ENCODE assay signal across 11 mouse cellular contexts in the genomic region with DNA sequence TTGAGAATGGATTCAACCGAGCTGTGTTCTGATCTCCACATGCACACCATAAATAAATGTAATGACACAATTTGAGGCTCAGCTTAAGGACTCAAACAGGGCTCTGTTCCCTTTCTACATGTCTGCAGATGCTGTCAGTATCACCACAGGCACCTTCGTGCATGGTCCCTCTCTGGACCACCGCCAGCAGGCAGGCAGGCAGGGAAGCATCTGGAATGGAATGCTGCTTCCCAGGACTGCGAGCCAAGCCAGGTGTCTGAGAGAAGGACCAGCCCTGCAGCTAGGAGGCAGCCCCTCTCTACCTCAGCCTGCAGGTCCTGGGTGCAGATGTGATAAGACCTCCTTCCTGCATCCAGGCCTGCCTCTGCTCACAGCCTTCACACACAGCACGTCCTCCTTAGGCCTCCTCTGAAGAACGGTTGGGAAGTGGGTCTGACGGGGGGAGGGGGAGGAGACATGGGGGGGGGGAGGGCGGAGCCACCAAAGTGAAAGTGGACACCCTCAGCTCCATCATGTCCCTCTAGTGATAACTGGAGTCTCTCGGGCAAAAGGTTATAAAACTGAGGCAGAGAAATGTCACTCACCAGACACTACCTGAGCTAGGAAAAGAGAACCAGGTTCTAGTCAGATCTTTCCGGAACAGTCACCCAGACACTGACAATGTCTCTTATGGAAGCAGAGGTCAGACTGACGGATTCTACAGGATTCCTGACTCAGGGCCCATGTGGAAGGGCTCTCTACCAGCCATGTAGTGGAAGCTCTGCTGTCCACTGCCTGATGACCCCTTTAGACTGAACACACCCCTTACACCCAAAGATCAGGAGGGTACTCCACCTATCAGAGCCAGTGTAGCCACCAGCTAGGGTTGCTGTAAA. TPM values are rescaled to one million over a fixed set of nuclear protein-coding genes. Genes with fewer than 3 reads are reported as not detected.
A peak's percentile ranks its signal among the peaks of the same experiment; 100 is the strongest.
DNase-seq lines count a peak whose midpoint lies in the region; ATAC-seq and TF ChIP-seq lines count a peak whose summit lies in the region.
"Had no signal": no experiment of that assay in that cellular context is flagged by ENCODE, and none has a peak within 500 bp of the region (broad histone marks: within the 10 kb centered on the region; RNA-seq: fewer than 3 reads in every experiment).

No protein-coding gene starts in this region.

- H3K36me3 ChIP-seq in heart, embryonic 12.5 days = no peaks in the 10 kb centered on the region
- H3K36me3 ChIP-seq in CH12.LX (replicated peaks in 1 of 2; ENCODE audit: control insufficient read depth in 1 of 2, insufficient read depth in 1 of 2, low read length in 1 of 2) = peaks cover 9 to 52% of the 10 kb centered on the region in 2 experiments
- no peaks in the 10 kb centered on the region for H3K36me3 ChIP-seq in liver, embryonic 13.5 days
- H3K36me3 ChIP-seq: lung, embryonic 15.5 days had no signal

- H3K27me3 ChIP-seq in heart, embryonic 12.5 days (replicated peaks) = no peaks in the 10 kb centered on the region
- H3K27me3 ChIP-seq in CH12.LX (replicated peaks) = no peaks in the 10 kb centered on the region
- H3K27me3 ChIP-seq in liver, embryonic 13.5 days = no peaks in the 10 kb centered on the region
- H3K27me3 ChIP-seq: lung, embryonic 15.5 days had no signal

- H3K4me2 ChIP-seq in heart, embryonic 12.5 days = peak overlapping the region; percentile 39
- peak overlapping the region; percentile 81 for H3K4me2 ChIP-seq in CH12.LX (ENCODE audit: insufficient read depth, low read depth, poor library complexity, severe bottlenecking)
- no peak overlapping the region for H3K4me2 ChIP-seq in liver, embryonic 13.5 days
- H3K4me2 ChIP-seq: hindbrain, embryonic 14.5 days; lung, embryonic 15.5 days had no signal

- intact Hi-C loops in left cerebral cortex, postnatal 4 days (cut with DNase I) = no loop called here

- dilution Hi-C loops in CH12.LX (cut with MboI; ENCODE audit: extremely low pct_ligation_motif_present, extremely low pct_unique_long_range_greater_than_20kb, low sequenced_read_pairs) = no loop called here

- TF ChIP-seq POLR2A in CH12.LX (IDR thresholded peaks at IDR 0.05; ENCODE audit: low read depth, low read length) = no peak

- DNase-seq in heart, adult 18-20 months = no peak
- DNase-seq in CH12.LX (ENCODE audit: extremely low read depth) = no peak
- peak; percentile 44 for DNase-seq in forelimb bud, embryonic 11.5 days (ENCODE audit: low read depth, low spot score)
- DNase-seq in liver, embryonic 13.5 days = no peak
- DNase-seq in ovary, postnatal 36 days (ENCODE audit: low spot score) = no peak
- DNase-seq in left cerebral cortex, postnatal 4 days = no peak
- DNase-seq in thymus, postnatal 36 days = no peak
- DNase-seq: cerebellum, adult 8-10 months had no signal

- H3K27ac ChIP-seq in heart, embryonic 12.5 days (ENCODE audit: poor library complexity, severe bottlenecking) = peak overlapping the region; percentile 69
- peak overlapping the region; percentile 76 for H3K27ac ChIP-seq in CH12.LX (ENCODE audit: insufficient read depth, low read depth)
- H3K27ac ChIP-seq in liver, embryonic 13.5 days = no peak overlapping the region
- H3K27ac ChIP-seq: hindbrain, embryonic 14.5 days; lung, embryonic 15.5 days had no signal

- ATAC-seq in heart, embryonic 12.5 days (ENCODE audit: insufficient number of reproducible peaks, low FRiP score) = peak; percentile 49
- ATAC-seq in liver, embryonic 13.5 days (ENCODE audit: low read depth) = no peak

- H3K79me2 ChIP-seq in CH12.LX (replicated peaks; ENCODE audit: control insufficient read depth, extremely low read depth, insufficient read depth, poor library complexity, severe bottlenecking) = peaks cover 98% of the 10 kb centered on the region

- no peak for TF ChIP-seq RAD21 in CH12.LX (IDR thresholded peaks at IDR 0.05; ENCODE audit: low read depth, low read length)

- H3K4me3 ChIP-seq in heart, embryonic 12.5 days = no peak overlapping the region
- H3K4me3 ChIP-seq in CH12.LX (replicated peaks in 1 of 3; ENCODE audit: low read depth in 2 of 3, low read length in 2 of 3, poor library complexity in 1 of 3) = peak overlapping the region; percentile 29 to 86 (median 31)
- no peak overlapping the region for H3K4me3 ChIP-seq in liver, embryonic 13.5 days (replicated peaks)
- H3K4me3 ChIP-seq: lung, embryonic 15.5 days had no signal

- WGBS in heart, embryonic 12.5 days = 19% methylated on average over 11 of the region's 11 CpGs
- 30% methylated on average over 11 of the region's 11 CpGs for WGBS in liver, embryonic 13.5 days (ENCODE audit: insufficient replicate concordance)

- 0 out of 2 replicates have a peak overlapping the region, but pooled peaks have one; percentile 4 for H3K9ac ChIP-seq in heart, embryonic 12.5 days
- H3K9ac ChIP-seq in CH12.LX (ENCODE audit: insufficient read depth, low read depth) = peak overlapping the region; percentile 91
- H3K9ac ChIP-seq in liver, embryonic 13.5 days = 0 out of 2 replicates have a peak overlapping the region, but pooled peaks have one; percentile 22
- H3K9ac ChIP-seq: hindbrain, embryonic 14.5 days; lung, embryonic 15.5 days had no signal

- no peaks in the 10 kb centered on the region for H3K9me3 ChIP-seq in heart, embryonic 12.5 days (replicated peaks)
- peaks cover 8% of the 10 kb centered on the region for H3K9me3 ChIP-seq in CH12.LX (replicated peaks; ENCODE audit: low read length)
- no peaks in the 10 kb centered on the region for H3K9me3 ChIP-seq in liver, embryonic 13.5 days (replicated peaks)
- H3K9me3 ChIP-seq: lung, embryonic 15.5 days had no signal

- peaks cover 63% of the 10 kb centered on the region for H3K4me1 ChIP-seq in heart, embryonic 12.5 days (replicated peaks)
- H3K4me1 ChIP-seq in CH12.LX (ENCODE audit: control insufficient read depth in 1 of 2, insufficient read depth in 2 of 2) = peaks cover 22 to 62% of the 10 kb centered on the region in 2 experiments
- peaks cover 53% of the 10 kb centered on the region for H3K4me1 ChIP-seq in liver, embryonic 13.5 days (replicated peaks)

- TF ChIP-seq CTCF in CH12.LX (conservative IDR thresholded peaks at IDR 0.05 in 1 of 2, IDR thresholded peaks at IDR 0.05 in 1 of 2; ENCODE audit: low read depth in 2 of 2, low read length in 2 of 2) = no peak

- TF ChIP-seq EP300 in CH12.LX (IDR thresholded peaks at IDR 0.05; ENCODE audit: low read length) = 0 out of 2 replicates have a peak, but pooled peaks have one; percentile 13

- in situ Hi-C loops in CH12.LX (cut with MboI; ENCODE audit: low pct_ligation_motif_present, low pct_unique_long_range_greater_than_20kb, low sequenced_read_pairs) = loop anchor here (5.0 to 10.0 kb wide), 2 partner anchors 34 to 53 kb away; no protein-coding TSS in a partner anchor

TF ChIP-seq in CH12.LX, 34 proteins besides CTCF, POLR2A, EP300 and RAD21:
- TF ChIP-seq NELFE (IDR thresholded peaks at IDR 0.05; ENCODE audit: low read depth, low read length) = 0 out of 2 replicates have a peak, but pooled peaks have one; percentile 34
- 0 out of 2 replicates have a peak, but pooled peaks have one; percentile 15 for TF ChIP-seq MEF2A (IDR thresholded peaks at IDR 0.05; ENCODE audit: borderline replicate concordance, low read depth, low read length)
- TF ChIP-seq UBTF (IDR thresholded peaks at IDR 0.05; ENCODE audit: low read depth, low read length) = no peak
- TF ChIP-seq CHD1 (IDR thresholded peaks at IDR 0.05; ENCODE audit: low read depth, low read length) = peak; percentile 65
- TF ChIP-seq BHLHE40 (IDR thresholded peaks at IDR 0.05; ENCODE audit: low read depth, low read length) = no peak
- TF ChIP-seq MXI1 (IDR thresholded peaks at IDR 0.05; ENCODE audit: low read depth, low read length) = no peak; the same call in none of the 2 replicates
- TF ChIP-seq MYC (IDR thresholded peaks at IDR 0.05; ENCODE audit: low read depth, low read length) = no peak
- TF ChIP-seq ZKSCAN1 (IDR thresholded peaks at IDR 0.05; ENCODE audit: borderline replicate concordance, low read depth, low read length) = no peak
- TF ChIP-seq E2F4 (IDR thresholded peaks at IDR 0.05; ENCODE audit: insufficient replicate concordance, low read depth, low read length) = no peak
- no peak for TF ChIP-seq ZC3H11A (IDR thresholded peaks at IDR 0.05; ENCODE audit: low read depth, low read length)
- no peak for TF ChIP-seq POLR2AphosphoS2 (IDR thresholded peaks at IDR 0.05; ENCODE audit: low read depth, low read length)
- TF ChIP-seq HCFC1 (IDR thresholded peaks at IDR 0.05; ENCODE audit: low read depth, low read length) = peak; percentile 28; the same call in 1 of the 2 replicates
- 0 out of 2 replicates have a peak, but pooled peaks have one; percentile 40 for TF ChIP-seq TBP (conservative IDR thresholded peaks at IDR 0.05; ENCODE audit: low read depth, low read length)
- no peak for TF ChIP-seq ZMIZ1 (IDR thresholded peaks at IDR 0.05; ENCODE audit: low read depth, low read length)
- no peak for TF ChIP-seq PAX5 (IDR thresholded peaks at IDR 0.05; ENCODE audit: low read length)
- TF ChIP-seq JUN (IDR thresholded peaks at IDR 0.05; ENCODE audit: insufficient read depth, low read depth, low read length) = no peak
- TF ChIP-seq MAZ (IDR thresholded peaks at IDR 0.05; ENCODE audit: low read depth, low read length) = peak; percentile 57
- peak; percentile 53; the same call in 1 of the 2 replicates for TF ChIP-seq TCF12 (IDR thresholded peaks at IDR 0.05; ENCODE audit: low read depth, low read length)
- TF ChIP-seq SMC3 (IDR thresholded peaks at IDR 0.05; ENCODE audit: low read depth, low read length) = peak; percentile 12; the same call in 1 of the 2 replicates
- TF ChIP-seq SIN3A (IDR thresholded peaks at IDR 0.05; ENCODE audit: low read length) = peak; percentile 75
- TF ChIP-seq JUND (conservative IDR thresholded peaks at IDR 0.05; ENCODE audit: low read depth, low read length) = no peak
- TF ChIP-seq ETS1 (conservative IDR thresholded peaks at IDR 0.05; ENCODE audit: low read depth, low read length) = no peak

RNA-seq across cellular contexts. Expression of gene Ksr1, which starts 4.7 kb away (rescaled TPM):
- 3.3 and 3.5 TPM in 2 replicates for polyA plus RNA-seq in heart, embryonic 12.5 days (2016; fragmentation: Nextera tagmentation; extraction: Ambion mirVana)
- total RNA-seq in heart, adult 18-20 months (2021) = 1 to 10 TPM; 5.7 to 5.8 TPM
- 63.8 and 73.1 TPM in 2 replicates for total RNA-seq in CH12.LX (2012; rRNA removed)
- total RNA-seq in CH12.LX (2014; rRNA removed) = 21.3 and 22.5 TPM in 2 replicates
- polyA plus RNA-seq in CH12.LX (2012; ENCODE audit: insufficient read length, low read depth) = 48.9 and 61.2 TPM in 2 replicates
- 1.8 and 2.3 TPM in 2 replicates for polyA plus RNA-seq in liver, embryonic 13.5 days (2015; fragmentation: Nextera tagmentation; extraction: Ambion mirVana)
- 10 to 100 TPM; 49.9 to 50.6 TPM for total RNA-seq in left cerebral cortex, postnatal 4 days (2021)

Comparison
In these comparisons a context has a peak if more than half of its experiments do, and no peak if none do; other contexts are left out.
1. H3K4me3 ChIP-seq: peak in CH12.LX (3 of 3); none in heart, embryonic 12.5 days (single experiment) and liver, embryonic 13.5 days (single experiment).
2. H3K9ac ChIP-seq: peak in every context shown above with its lines; median percentile 91 in CH12.LX; 22 in liver, embryonic 13.5 days; 4 in heart, embryonic 12.5 days.